Mouse (Mus musculus) ES-E14 (cell line): ENCODE measurements around the gene Anxa6. TPM values are rescaled to one million over a fixed set of nuclear protein-coding genes. Genes with fewer than 3 reads are reported as not detected.

Source experiments
- DNase-seq: peaks from one replicate; pipeline ENCODE4 v3.0.0-alpha.2; 2013; ENCODE audit warnings: low read depth, low spot score
- H3K27ac ChIP-seq: 2 replicates; pipeline ENCODE4 v1.5.1; 2012; ENCODE audit warnings: low read depth, mild to moderate bottlenecking, low read length, moderate library complexity, mixed read lengths; ENCODE audit not compliant: poor library complexity, insufficient read depth, severe bottlenecking
- H3K36me3 ChIP-seq: 2 replicates; pipeline ENCODE4 v1.6.1; 2012; ENCODE audit warnings: mild to moderate bottlenecking, low read length, moderate library complexity, mixed read lengths; ENCODE audit not compliant: control insufficient read depth, poor library complexity, insufficient read depth, severe bottlenecking
- H3K4me1 ChIP-seq, 2 experiments: fragments of 150-350 bp in 1 of 2; sonication (generic) in 1 of 2; 2 replicates each; pipeline ENCODE4 v1.6.1; 2012; ENCODE audit warnings: low read length in 2 of 2, mild to moderate bottlenecking in 1 of 2, mixed read lengths in 1 of 2; ENCODE audit not compliant: control insufficient read depth in 2 of 2, insufficient read depth in 2 of 2, poor library complexity in 1 of 2
- H3K4me3 ChIP-seq, 2 experiments: fragments of 150-350 bp in 1 of 2; sonication (generic) in 1 of 2; 2 replicates each; pipeline ENCODE4 v1.5.1; 2012; ENCODE audit warnings: low read length in 2 of 2, low read depth in 1 of 2, mild to moderate bottlenecking in 1 of 2, mixed read lengths in 1 of 2; ENCODE audit not compliant: insufficient read depth in 1 of 2, poor library complexity in 1 of 2, severe bottlenecking in 1 of 2
- H3K9ac ChIP-seq: 2 replicates; pipeline ENCODE4 v1.6.1; 2012; ENCODE audit warnings: low read depth, mild to moderate bottlenecking, low read length, mixed read lengths; ENCODE audit not compliant: poor library complexity, insufficient read depth, severe bottlenecking
- H3K9me3 ChIP-seq: fragments of 150-350 bp; sonication (generic); 2 replicates; pipeline ENCODE4 v1.6.1; 2012; ENCODE audit warnings: low read depth, mild to moderate bottlenecking, low read length; ENCODE audit not compliant: control insufficient read depth, insufficient read depth
- CHD2 ChIP-seq: IDR thresholded peaks from 2 replicates; pipeline ENCODE4 v1.6.1; 2014; ENCODE audit warnings: mild to moderate bottlenecking, low read depth, low read length, inconsistent platforms
- HCFC1 ChIP-seq: IDR thresholded peaks from 2 replicates; pipeline ENCODE4 v1.6.1; 2012; ENCODE audit warnings: low read length, inconsistent platforms, borderline replicate concordance; ENCODE audit not compliant: insufficient read depth
- MAFK ChIP-seq: IDR thresholded peaks from 2 replicates; pipeline ENCODE4 v1.6.1; 2014; ENCODE audit warnings: mild to moderate bottlenecking, low read depth, low read length, inconsistent platforms; ENCODE audit not compliant: insufficient read depth
- ZC3H11A ChIP-seq: IDR thresholded peaks from 2 replicates; pipeline ENCODE4 v1.6.1; 2012; ENCODE audit warnings: low read depth, mild to moderate bottlenecking, inconsistent platforms, low read length, borderline replicate concordance
- ZNF384 ChIP-seq: IDR thresholded peaks from 2 replicates; pipeline ENCODE4 v1.6.1; 2012; ENCODE audit warnings: low read depth, low read length, inconsistent platforms
- in situ Hi-C, 2 experiments: fragments of 600-800 bp; cut with MboI; formaldehyde crosslinking; loops; one replicate each; pipeline ENCODE4 v1.15.1; 2025; ENCODE audit warnings: low sequenced_read_pairs in 2 of 2, inconsistent platforms in 1 of 2; ENCODE audit not compliant: unreplicated experiment in 2 of 2
- total RNA-seq: library from RNA; depleted of rRNA; stranded (reverse); fragments of 300-350 nt; gene quantifications from 2 replicates; pipeline ENCODE4 v1.2.3, GENCODE M21; 2012; rRNA removed

Anxa6 gene
- total RNA-seq, 1 experiment = 125 TPM

- in situ Hi-C loops = no loop called here
- H3K36me3 ChIP-seq = peaks cover 60% of the 10 kb centered on the region
- no peaks in the 10 kb centered on the region for H3K9me3 ChIP-seq
- no peak for DNase-seq
- H3K27ac ChIP-seq = no peak overlapping the region
- no peak overlapping the region for H3K9ac ChIP-seq
- 0 out of 4 replicates have a peak, but pooled peaks cover 0 to 2% of the 10 kb centered on the region in 2 experiments for H3K4me1 ChIP-seq
- H3K4me3 ChIP-seq = no peak overlapping the region
- TF ChIP-seq CHD2 (no peak), HCFC1 (no peak), MAFK (no peak), ZC3H11A (no peak), ZNF384 (no peak)
Observed at GRCm38 (mm10) chr11:54929290-54929689, 104.0 kb downstream of the Anxa6 start.

Other genes starting within 250 kb of the Anxa6 start
- gene Cdc42se2, start 245.8 kb downstream of the Anxa6 start, total RNA-seq = 34.4 and 53.8 TPM in 2 replicates
- 0.98 and 1.4 TPM in 2 replicates for gene Lyrm7, start 172.5 kb downstream of the Anxa6 start, total RNA-seq
- gene Hint1, start 167.1 kb downstream of the Anxa6 start, total RNA-seq = 641 and 707 TPM in 2 replicates
- gene Gpx3, start 131.0 kb downstream of the Anxa6 start, total RNA-seq = 11.4 and 13.8 TPM in 2 replicates
- gene Tnip1, start 70.5 kb downstream of the Anxa6 start, total RNA-seq = 14.3 and 24.9 TPM in 2 replicates
- 0.16 and 0.22 TPM in 2 replicates for gene Ccdc69, start 44.7 kb upstream of the Anxa6 start, total RNA-seq
- 11.7 and 21.0 TPM in 2 replicates for gene Gm2a, start 64.7 kb upstream of the Anxa6 start, total RNA-seq
- not detected in 2 replicates for gene Slc36a3, start 118.3 kb upstream of the Anxa6 start, total RNA-seq
- 0.09 TPM in 1 of 2 replicates, not detected in the other for gene Slc36a2, start 151.6 kb upstream of the Anxa6 start, total RNA-seq
- 7.4 and 11.8 TPM in 2 replicates for gene Slc36a1, start 170.9 kb upstream of the Anxa6 start, total RNA-seq